Mouse (Mus musculus) stomach, embryonic 16.5 days (tissue): ENCODE measurements at regions not wholly inside any gene's neighbourhood (a gene's known extent, or its start where the extent isn't known, plus 50 kb on each side); places are given as distances from the start of the nearest gene placed in this dataset.

Source experiments
- ATAC-seq: fragments of 200-750 bp; cut with Nextera tagmentation; 2 replicates; pipeline ENCODE4 v1.8.0; 2017; ENCODE audit warnings: moderate number of reproducible peaks, moderate TSS enrichment; ENCODE audit not compliant: insufficient read depth, low FRiP score
- H3K27ac ChIP-seq: fragments of 300-500 bp; sonication (generic); 2 replicates; pipeline ENCODE4 v1.5.1; 2014; ENCODE audit warnings: low read length
- H3K27me3 ChIP-seq: fragments of 300-500 bp; sonication (generic); 2 replicates; pipeline ENCODE4 v1.6.1; 2014; ENCODE audit warnings: low read length, control low read depth, mixed read lengths; ENCODE audit not compliant: control insufficient read depth, insufficient read depth
- H3K36me3 ChIP-seq: fragments of 300-500 bp; sonication (generic); 2 replicates; pipeline ENCODE4 v1.6.1; 2014; ENCODE audit warnings: low read length; ENCODE audit not compliant: control insufficient read depth, insufficient read depth
- H3K4me1 ChIP-seq: fragments of 300-500 bp; sonication (generic); 2 replicates; pipeline ENCODE4 v1.6.1; 2014; ENCODE audit warnings: low read length, control low read depth, mixed read lengths; ENCODE audit not compliant: control insufficient read depth, insufficient read depth
- H3K4me2 ChIP-seq: fragments of 300-500 bp; sonication (generic); 2 replicates; pipeline ENCODE4 v1.6.1; 2014; ENCODE audit warnings: low read depth, low read length, mixed read lengths
- H3K4me3 ChIP-seq: fragments of 300-500 bp; sonication (generic); replicated peaks from 2 replicates; pipeline ENCODE4 v1.5.1; 2014; ENCODE audit warnings: mild to moderate bottlenecking, low read length
- H3K9ac ChIP-seq: fragments of 300-500 bp; sonication (generic); 2 replicates; pipeline ENCODE4 v1.6.1; 2014; ENCODE audit warnings: low read length
- H3K9me3 ChIP-seq: fragments of 300-500 bp; sonication (generic); replicated peaks from 2 replicates; pipeline ENCODE4 v1.6.1; 2016; ENCODE audit warnings: low read length, control low read depth; ENCODE audit not compliant: control insufficient read depth
- WGBS: fragments of 180-500 bp; shearing (Covaris S2); extraction: QIAGEN DNeasy Blood & Tissue Kit; methylation state at CpG from one replicate; pipeline ENCODE4 v1.1.7; 2014; 5-methylcytosine and 5-hydroxymethylcytosine counted together

GRCm38 (mm10) chr11:64207358-64207864 is 128.1 kb upstream of the Cox10 start:
- H3K4me2 ChIP-seq, result no peak overlapping the region
- H3K4me3 ChIP-seq, result no peak overlapping the region
- no peaks in the 10 kb centered on the region for H3K4me1 ChIP-seq
- no peaks in the 10 kb centered on the region for H3K27me3 ChIP-seq
- H3K9me3 ChIP-seq, result no peaks in the 10 kb centered on the region
- no peak for ATAC-seq
- H3K9ac ChIP-seq, result no peak overlapping the region
- WGBS, result 53% methylated on average over 4 of the region's 4 CpGs
- H3K27ac ChIP-seq, result no peak overlapping the region
- H3K36me3 ChIP-seq, result no peaks in the 10 kb centered on the region

DNA sequence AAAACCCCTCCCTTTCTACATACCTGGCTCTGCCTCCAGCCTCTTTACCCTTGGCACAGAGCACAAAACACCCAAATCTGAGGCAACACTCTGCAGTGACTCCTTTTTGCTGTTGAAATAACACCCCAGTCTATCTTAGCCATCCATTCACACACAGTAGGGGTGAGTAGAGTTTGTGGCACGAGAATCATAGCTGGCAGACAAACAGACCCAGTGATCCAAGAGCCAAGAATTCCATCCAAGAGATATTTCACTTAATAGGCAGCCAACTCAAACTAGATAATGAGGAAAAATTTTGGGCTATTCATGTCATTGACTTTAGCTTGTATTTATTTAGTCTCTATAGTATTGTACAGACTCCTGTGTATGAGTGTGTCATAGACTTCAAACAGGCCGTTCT is 126.9 kb upstream of the Cox10 start:
- no peaks in the 10 kb centered on the region for H3K36me3 ChIP-seq
- no peaks in the 10 kb centered on the region for H3K27me3 ChIP-seq
- H3K4me2 ChIP-seq, result no peak overlapping the region
- WGBS, result 73% methylated on average over 2 of the region's 2 CpGs
- H3K27ac ChIP-seq, result no peak overlapping the region
- no peaks in the 10 kb centered on the region for H3K9me3 ChIP-seq
- no peaks in the 10 kb centered on the region for H3K4me1 ChIP-seq
- H3K9ac ChIP-seq, result no peak overlapping the region
- no peak overlapping the region for H3K4me3 ChIP-seq
- no peak for ATAC-seq

DNA sequence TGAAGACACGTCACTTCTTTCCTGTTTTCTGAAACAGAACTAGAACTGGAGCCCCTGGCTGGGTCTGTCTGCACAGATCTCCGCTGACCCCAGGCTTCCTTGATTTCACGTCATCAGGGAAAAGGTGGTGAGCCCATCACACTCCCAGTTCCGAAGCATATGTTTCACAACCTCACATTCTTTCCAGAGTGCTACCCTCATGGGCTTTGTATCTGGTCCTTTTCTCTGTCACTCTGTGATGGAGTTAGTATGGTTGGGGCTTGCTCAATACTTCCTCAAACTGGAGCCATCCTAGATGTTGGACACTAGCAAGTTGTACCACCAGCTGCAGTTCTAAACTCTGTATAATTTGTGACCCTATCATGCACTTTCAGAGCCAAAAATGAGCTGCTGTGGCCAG is 125.8 kb upstream of the Cox10 start:
- H3K4me1 ChIP-seq, result no peaks in the 10 kb centered on the region
- H3K9ac ChIP-seq, result no peak overlapping the region
- no peak overlapping the region for H3K4me2 ChIP-seq
- H3K4me3 ChIP-seq, result no peak overlapping the region
- H3K27ac ChIP-seq, result no peak overlapping the region
- no peak for ATAC-seq
- no peaks in the 10 kb centered on the region for H3K9me3 ChIP-seq
- no peaks in the 10 kb centered on the region for H3K36me3 ChIP-seq
- 85% methylated on average over 4 of the region's 4 CpGs for WGBS
- no peaks in the 10 kb centered on the region for H3K27me3 ChIP-seq

- WGBS, result 41% methylated on average over 7 of the region's 7 CpGs
- no peak for ATAC-seq
Observed at GRCm38 (mm10) chr11:64204305-64204704, 125.0 kb upstream of the Cox10 start.

DNA sequence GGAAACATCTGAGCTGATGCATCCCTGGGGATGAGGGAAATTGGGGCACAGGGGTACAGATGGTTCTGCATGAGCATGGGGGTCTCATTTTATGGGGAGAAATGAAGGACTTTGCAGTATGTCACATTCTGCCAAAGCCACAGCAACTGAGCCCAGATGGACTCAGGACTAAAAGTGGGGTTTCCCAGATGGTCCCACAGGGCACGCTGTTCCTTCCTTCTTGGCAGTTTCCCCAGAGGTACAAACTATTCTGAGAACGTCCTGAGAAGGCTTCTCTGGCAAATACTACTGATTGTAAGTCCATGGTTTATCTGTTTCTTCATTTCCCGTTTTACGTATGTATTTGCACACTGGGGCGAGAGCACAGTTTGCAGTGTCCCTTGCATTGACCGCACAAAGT is 121.6 kb upstream of the Cox10 start:
- WGBS, result 78% methylated on average over 6 of the region's 6 CpGs

More at GRCm38 (mm10) chr11:64204305-64204704, 125.0 kb upstream of the Cox10 start:
- no peak overlapping the region for H3K9ac ChIP-seq
- no peaks in the 10 kb centered on the region for H3K36me3 ChIP-seq
- H3K27me3 ChIP-seq, result no peaks in the 10 kb centered on the region
- H3K27ac ChIP-seq, result no peak overlapping the region
- H3K4me2 ChIP-seq, result no peak overlapping the region
- H3K4me1 ChIP-seq, result no peaks in the 10 kb centered on the region
- no peak overlapping the region for H3K4me3 ChIP-seq
- no peaks in the 10 kb centered on the region for H3K9me3 ChIP-seq

GRCm38 (mm10) chr11:64195272-64195671 is 116.0 kb upstream of the Cox10 start:
- no peak overlapping the region for H3K27ac ChIP-seq
- no peak for ATAC-seq
- no peak overlapping the region for H3K4me3 ChIP-seq
- H3K9me3 ChIP-seq, result no peaks in the 10 kb centered on the region
- no peaks in the 10 kb centered on the region for H3K27me3 ChIP-seq
- H3K9ac ChIP-seq, result no peak overlapping the region
- no peak overlapping the region for H3K4me2 ChIP-seq
- no peaks in the 10 kb centered on the region for H3K36me3 ChIP-seq
- H3K4me1 ChIP-seq, result no peaks in the 10 kb centered on the region
- WGBS, result 82% methylated on average over 3 of the region's 3 CpGs

More for the DNA sequence above, 121.6 kb upstream of the Cox10 start:
- H3K4me2 ChIP-seq, result no peak overlapping the region
- H3K27ac ChIP-seq, result no peak overlapping the region
- H3K9me3 ChIP-seq, result no peaks in the 10 kb centered on the region
- H3K9ac ChIP-seq, result no peak overlapping the region
- no peaks in the 10 kb centered on the region for H3K36me3 ChIP-seq
- H3K4me3 ChIP-seq, result no peak overlapping the region
- H3K4me1 ChIP-seq, result no peaks in the 10 kb centered on the region
- ATAC-seq, result no peak
- no peaks in the 10 kb centered on the region for H3K27me3 ChIP-seq

DNA sequence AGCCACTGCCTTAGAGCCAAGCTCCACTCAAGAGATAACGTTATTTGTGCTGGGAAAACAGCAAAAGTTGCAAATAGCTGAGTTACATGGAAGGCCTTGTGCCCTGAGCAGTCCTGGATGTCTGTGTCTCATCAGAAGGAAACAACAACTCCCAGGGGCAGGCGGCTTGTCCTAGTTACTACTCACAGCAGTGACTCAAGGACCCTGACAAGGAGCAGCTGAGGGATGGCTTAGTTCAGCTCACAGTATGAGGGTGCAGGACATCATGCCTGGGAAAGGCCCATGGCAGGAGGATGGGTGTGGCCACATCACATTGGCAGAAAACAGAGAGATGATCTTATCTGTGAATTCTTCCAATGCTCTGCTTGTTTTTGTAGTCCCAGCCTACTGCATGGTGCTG is 109.4 kb upstream of the Cox10 start:
- no peak overlapping the region for H3K4me3 ChIP-seq
- no peak overlapping the region for H3K27ac ChIP-seq
- H3K4me2 ChIP-seq, result no peak overlapping the region
- no peak overlapping the region for H3K9ac ChIP-seq
- 50% methylated on average over 2 of the region's 2 CpGs for WGBS
- no peaks in the 10 kb centered on the region for H3K27me3 ChIP-seq
- H3K4me1 ChIP-seq, result no peaks in the 10 kb centered on the region
- no peaks in the 10 kb centered on the region for H3K36me3 ChIP-seq
- no peak for ATAC-seq
- no peaks in the 10 kb centered on the region for H3K9me3 ChIP-seq

DNA sequence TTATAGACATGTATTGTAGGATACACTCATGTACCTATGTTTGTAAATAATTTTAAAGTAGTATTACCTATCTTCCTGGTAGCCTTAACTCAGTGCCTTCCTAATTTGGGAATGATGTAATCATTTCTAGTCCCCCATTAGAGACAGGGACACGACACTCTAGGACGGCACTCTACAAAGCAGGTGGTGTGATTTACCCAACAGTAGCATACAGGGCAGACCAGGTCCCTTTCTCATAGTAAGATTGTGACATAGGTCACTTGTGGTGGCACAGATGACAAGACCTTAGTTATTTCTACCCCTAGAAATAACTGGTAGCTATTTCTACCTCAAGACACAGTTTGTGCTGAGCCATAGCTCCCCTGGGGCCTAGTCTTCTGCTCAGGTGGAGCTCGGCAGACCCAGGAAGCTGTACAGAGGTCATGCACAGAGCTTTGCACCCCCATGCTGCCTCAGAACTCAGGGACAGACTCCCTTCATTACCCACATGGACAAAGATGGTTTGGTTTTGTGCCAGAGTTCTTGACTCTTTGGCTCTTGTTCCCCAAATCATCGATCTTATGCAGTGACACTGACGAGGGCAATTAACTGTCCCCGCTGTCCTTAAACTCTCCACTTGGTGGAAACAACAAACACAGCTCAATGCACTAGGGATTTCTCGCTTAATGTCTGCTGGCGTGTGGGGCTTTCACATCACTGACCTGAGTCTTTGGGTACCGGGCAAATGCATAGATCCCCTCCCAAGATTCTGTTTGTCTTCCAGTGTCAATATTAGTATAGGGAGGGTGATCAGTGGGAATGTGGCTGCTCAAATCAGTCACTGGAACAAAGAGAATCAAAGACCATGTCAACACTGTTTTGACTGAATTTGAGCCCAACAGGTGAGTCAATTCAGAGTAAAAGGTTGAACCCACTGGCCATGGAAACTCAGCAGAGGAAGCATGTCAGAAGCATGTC is 108.5 kb upstream of the Cox10 start:
- Histone ChIP-seq H3K9ac (no peak overlapping the region), H3K4me1 (no peaks in the 10 kb centered on the region), H3K27ac (no peak overlapping the region; the same call in 1 of the 2 replicates), H3K36me3 (no peaks in the 10 kb centered on the region), H3K9me3 (no peaks in the 10 kb centered on the region), H3K4me2 (no peak overlapping the region), H3K4me3 (no peak overlapping the region), H3K27me3 (no peaks in the 10 kb centered on the region)
- 48% methylated on average over 9 of the region's 9 CpGs for WGBS
- peak; percentile 71; the same call in 1 of the 2 replicates for ATAC-seq

- no peak overlapping the region for H3K4me2 ChIP-seq
- ATAC-seq, result no peak
Observed at GRCm38 (mm10) chr11:64187007-64187406, 107.7 kb upstream of the Cox10 start.

More at GRCm38 (mm10) chr11:64187007-64187406, 107.7 kb upstream of the Cox10 start:
- Histone ChIP-seq H3K36me3 (no peaks in the 10 kb centered on the region), H3K27ac (no peak overlapping the region), H3K9ac (no peak overlapping the region), H3K9me3 (no peaks in the 10 kb centered on the region), H3K4me3 (no peak overlapping the region), H3K4me1 (no peaks in the 10 kb centered on the region), H3K27me3 (no peaks in the 10 kb centered on the region)
- 43% methylated on average over 3 of the region's 3 CpGs for WGBS
